Mouse (Mus musculus) forebrain, embryonic 13.5 days (tissue): ENCODE measurements at regions not wholly inside any gene's neighbourhood (a gene's known extent, or its start where the extent isn't known, plus 50 kb on each side); places are given as distances from the start of the nearest gene placed in this dataset.

Source experiments
- ATAC-seq: fragments of 200-750 bp; cut with Nextera tagmentation; 2 replicates; pipeline ENCODE4 v1.8.0; 2017
- H3K27ac ChIP-seq: fragments of 300-500 bp; sonication (generic); 2 replicates; pipeline ENCODE4 v1.5.1; 2015; ENCODE audit warnings: inconsistent platforms, mild to moderate bottlenecking, moderate library complexity
- H3K27me3 ChIP-seq: fragments of 300-500 bp; sonication (generic); 2 replicates; pipeline ENCODE4 v1.6.1; 2015; ENCODE audit warnings: mild to moderate bottlenecking, inconsistent platforms
- H3K36me3 ChIP-seq: fragments of 300-500 bp; sonication (generic); 2 replicates; pipeline ENCODE4 v1.6.1; 2015; ENCODE audit warnings: mild to moderate bottlenecking, inconsistent platforms; ENCODE audit not compliant: poor library complexity, severe bottlenecking
- H3K4me1 ChIP-seq: fragments of 300-500 bp; sonication (generic); 2 replicates; pipeline ENCODE4 v1.6.1; 2015; ENCODE audit warnings: inconsistent platforms
- H3K4me2 ChIP-seq: fragments of 300-500 bp; sonication (generic); 2 replicates; pipeline ENCODE4 v1.6.1; 2015; ENCODE audit warnings: inconsistent platforms, mild to moderate bottlenecking, moderate library complexity
- H3K4me3 ChIP-seq: fragments of 300-500 bp; sonication (generic); 2 replicates; pipeline ENCODE4 v1.5.1; 2015; ENCODE audit warnings: mild to moderate bottlenecking, inconsistent platforms
- H3K9ac ChIP-seq: fragments of 300-500 bp; sonication (generic); 2 replicates; pipeline ENCODE4 v1.6.1; 2015; ENCODE audit warnings: mild to moderate bottlenecking, inconsistent platforms
- H3K9me3 ChIP-seq: fragments of 300-500 bp; sonication (generic); replicated peaks from 2 replicates; pipeline ENCODE4 v1.6.1; 2016; ENCODE audit warnings: inconsistent platforms
- WGBS: fragments of 180-500 bp; shearing (Covaris S2); methylation state at CpG from one replicate; pipeline ENCODE4 v1.1.7; 2015; 5-methylcytosine and 5-hydroxymethylcytosine counted together

DNA sequence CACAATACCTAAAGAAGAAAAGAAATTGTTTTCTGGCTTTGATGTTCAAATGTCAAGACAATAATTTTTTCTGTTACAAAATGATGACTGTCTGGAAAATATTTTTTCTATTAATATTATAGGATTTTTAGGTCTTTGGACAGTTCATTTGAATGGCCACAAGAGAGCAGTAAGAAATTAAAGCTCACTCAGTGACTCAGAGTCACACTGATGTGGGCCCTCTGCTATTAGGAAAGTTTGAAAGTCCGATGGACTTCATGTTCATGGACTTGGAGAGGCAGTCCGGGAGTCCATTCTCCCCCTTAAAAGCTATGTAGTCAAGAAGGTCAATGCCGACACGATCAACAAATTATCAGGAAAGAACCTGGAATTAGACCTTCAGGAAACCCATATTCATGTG lies 657.0 kb downstream of the Mecom start:
- Histone ChIP-seq H3K4me1 (no peaks in the 10 kb centered on the region), H3K9me3 (no peaks in the 10 kb centered on the region), H3K9ac (no peak overlapping the region), H3K27ac (no peak overlapping the region), H3K4me3 (no peak overlapping the region), H3K4me2 (no peak overlapping the region), H3K27me3 (no peaks in the 10 kb centered on the region), H3K36me3 (no peaks in the 10 kb centered on the region)
- ATAC-seq = no peak
- WGBS = 85% methylated on average over 4 of the region's 4 CpGs

DNA sequence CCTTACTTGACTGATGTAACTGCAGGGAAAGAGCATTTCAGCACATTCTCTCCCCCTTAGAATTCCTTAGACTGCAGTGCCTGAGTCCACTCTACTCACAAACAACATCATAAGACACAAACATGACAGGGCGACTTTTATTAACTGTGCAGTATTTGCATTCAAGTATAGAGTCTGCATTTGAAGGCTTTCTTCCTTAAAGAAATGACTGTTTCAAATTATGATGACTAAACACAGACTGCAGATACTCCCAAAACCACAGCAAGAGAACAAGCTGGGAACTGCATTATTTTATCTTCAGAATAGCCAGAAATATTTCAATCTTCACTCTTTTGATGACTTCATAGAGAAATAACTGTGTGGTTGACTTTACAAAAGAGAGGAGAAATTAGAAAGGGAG lies 657.5 kb downstream of the Mecom start:
- whole genome bisulfite sequencing = 83% methylated on average over 1 of the region's 1 CpGs
- no peak for ATAC-seq
- no peaks in the 10 kb centered on the region for H3K4me1 ChIP-seq
- no peaks in the 10 kb centered on the region for H3K27me3 ChIP-seq
- H3K4me2 ChIP-seq = no peak overlapping the region
- no peak overlapping the region for H3K9ac ChIP-seq
- H3K9me3 ChIP-seq = no peaks in the 10 kb centered on the region
- no peak overlapping the region for H3K27ac ChIP-seq
- no peaks in the 10 kb centered on the region for H3K36me3 ChIP-seq
- no peak overlapping the region for H3K4me3 ChIP-seq

DNA sequence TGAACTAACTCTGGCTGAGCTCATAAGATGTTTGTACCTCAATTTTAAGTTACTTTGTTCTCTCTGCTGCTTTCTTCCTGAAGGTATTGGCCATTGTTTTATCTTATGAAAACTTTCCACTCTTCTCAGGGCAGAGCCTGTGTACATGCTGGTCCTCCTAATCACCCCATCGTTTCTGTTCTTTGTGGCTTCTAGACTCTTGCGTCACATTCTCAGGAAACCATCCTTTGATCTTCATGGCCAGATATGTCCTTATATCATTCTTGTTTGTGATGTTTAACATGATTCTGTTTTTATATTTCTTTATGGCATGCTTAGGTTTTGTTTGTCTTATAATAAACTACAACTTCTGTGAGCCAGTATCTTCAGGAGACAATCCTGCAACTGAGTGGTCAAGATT lies 658.2 kb downstream of the Mecom start:
- no peak overlapping the region for H3K27ac ChIP-seq
- H3K4me1 ChIP-seq = no peaks in the 10 kb centered on the region
- no peak overlapping the region for H3K4me3 ChIP-seq
- no peaks in the 10 kb centered on the region for H3K27me3 ChIP-seq
- 83% methylated on average over 2 of the region's 2 CpGs for WGBS
- ATAC-seq = no peak
- no peaks in the 10 kb centered on the region for H3K36me3 ChIP-seq
- H3K9ac ChIP-seq = no peak overlapping the region
- no peak overlapping the region for H3K4me2 ChIP-seq
- H3K9me3 ChIP-seq = no peaks in the 10 kb centered on the region

DNA sequence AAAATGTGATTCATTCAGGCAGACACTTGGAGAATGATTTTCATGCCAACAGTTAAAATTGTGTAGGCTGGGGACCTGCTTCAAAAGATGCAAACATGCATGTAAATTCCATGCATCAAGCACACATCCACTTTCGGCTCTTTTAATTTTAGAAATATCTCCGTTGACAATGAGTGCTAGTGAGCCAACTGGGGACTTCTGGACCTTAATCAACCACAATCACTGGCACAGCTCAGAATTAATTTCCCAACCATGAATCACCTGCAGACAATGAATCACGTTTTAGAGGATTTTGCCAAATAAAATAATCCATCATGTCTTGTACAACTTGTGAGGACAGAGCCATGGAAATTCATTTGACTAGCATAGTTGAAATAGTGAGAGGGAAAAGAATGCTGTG lies 667.8 kb downstream of the Mecom start:
- Histone ChIP-seq H3K4me3 (no peak overlapping the region), H3K27me3 (no peaks in the 10 kb centered on the region), H3K9ac (no peak overlapping the region), H3K9me3 (no peaks in the 10 kb centered on the region), H3K4me2 (no peak overlapping the region), H3K36me3 (no peaks in the 10 kb centered on the region), H3K4me1 (no peaks in the 10 kb centered on the region), H3K27ac (no peak overlapping the region)
- ATAC-seq = no peak
- WGBS = 72% methylated on average over 3 of the region's 3 CpGs

DNA sequence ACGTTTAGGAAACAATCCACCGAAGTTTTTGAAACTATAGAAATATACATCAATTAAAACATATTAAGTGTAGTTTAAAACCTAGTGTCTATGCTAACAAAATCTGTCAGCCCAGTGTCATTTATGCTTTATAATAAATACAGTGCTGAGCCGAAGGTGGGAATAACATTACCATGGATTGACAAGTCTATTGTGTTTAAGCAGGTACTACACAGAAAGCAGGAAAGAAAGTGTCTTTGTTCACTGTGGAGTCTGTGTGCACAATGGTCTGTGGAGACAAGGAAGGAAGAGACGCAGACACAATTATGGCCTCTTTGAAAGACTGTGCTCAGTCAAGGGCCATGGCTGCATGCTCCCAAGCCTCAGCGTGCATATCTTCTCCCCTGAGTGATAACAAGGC lies 672.0 kb downstream of the Mecom start:
- H3K27me3 ChIP-seq = no peaks in the 10 kb centered on the region
- no peaks in the 10 kb centered on the region for H3K9me3 ChIP-seq
- WGBS = 61% methylated on average over 5 of the region's 5 CpGs
- H3K4me2 ChIP-seq = no peak overlapping the region
- ATAC-seq = no peak
- no peaks in the 10 kb centered on the region for H3K36me3 ChIP-seq
- H3K27ac ChIP-seq = no peak overlapping the region
- no peak overlapping the region for H3K9ac ChIP-seq
- no peaks in the 10 kb centered on the region for H3K4me1 ChIP-seq
- no peak overlapping the region for H3K4me3 ChIP-seq

DNA sequence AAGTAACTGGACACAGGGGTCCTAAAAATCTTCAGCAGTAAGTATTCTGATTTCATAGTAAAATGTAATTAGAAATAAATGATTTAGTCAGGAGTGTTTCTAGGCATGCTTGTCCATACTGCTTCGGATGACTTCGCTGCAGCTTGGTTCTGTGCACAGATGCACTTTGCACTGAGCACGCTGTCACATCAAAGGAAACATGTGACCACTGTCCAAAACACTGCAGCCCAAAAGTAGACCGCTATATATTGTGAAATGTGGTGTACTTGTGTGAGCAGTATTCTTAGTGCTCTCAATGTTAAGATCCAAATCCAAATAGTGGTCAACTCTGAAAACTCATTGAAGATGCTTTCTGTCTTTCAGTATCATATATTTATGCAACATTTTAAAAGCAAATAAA lies 685.4 kb downstream of the Mecom start:
- WGBS = 87% methylated on average over 4 of the region's 4 CpGs
- H3K9me3 ChIP-seq = no peaks in the 10 kb centered on the region
- no peak overlapping the region for H3K27ac ChIP-seq
- no peaks in the 10 kb centered on the region for H3K27me3 ChIP-seq
- H3K9ac ChIP-seq = no peak overlapping the region
- ATAC-seq = no peak
- no peaks in the 10 kb centered on the region for H3K36me3 ChIP-seq
- no peak overlapping the region for H3K4me3 ChIP-seq
- no peaks in the 10 kb centered on the region for H3K4me1 ChIP-seq
- no peak overlapping the region for H3K4me2 ChIP-seq

DNA sequence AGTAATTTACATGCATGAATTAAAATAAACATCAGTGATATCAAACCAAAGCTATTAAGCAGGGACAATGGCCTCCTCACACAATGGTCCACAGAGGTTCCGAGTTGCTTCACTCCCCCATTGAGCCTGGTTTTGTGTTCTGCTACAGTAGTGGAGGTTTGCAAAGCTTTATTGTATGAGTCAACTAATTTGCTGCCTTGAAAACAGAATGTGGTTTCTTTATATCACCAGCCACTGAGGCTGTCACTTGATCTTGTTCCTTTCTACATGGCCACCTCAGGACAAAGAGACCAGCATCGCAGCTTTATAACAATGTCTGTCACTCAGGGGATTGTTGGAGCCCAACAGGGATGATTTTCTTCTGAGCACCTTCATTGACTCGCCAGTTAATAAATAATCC lies 695.3 kb downstream of the Mecom start:
- Histone ChIP-seq H3K4me2 (no peak overlapping the region), H3K27me3 (no peaks in the 10 kb centered on the region), H3K9me3 (no peaks in the 10 kb centered on the region), H3K9ac (no peak overlapping the region), H3K4me1 (peaks cover 9% of the 10 kb centered on the region), H3K27ac (no peak overlapping the region), H3K4me3 (no peak overlapping the region), H3K36me3 (no peaks in the 10 kb centered on the region)
- 0 out of 2 replicates have a peak, but pooled peaks have one; percentile 38 for ATAC-seq
- 4% methylated on average over 3 of the region's 3 CpGs for WGBS

DNA sequence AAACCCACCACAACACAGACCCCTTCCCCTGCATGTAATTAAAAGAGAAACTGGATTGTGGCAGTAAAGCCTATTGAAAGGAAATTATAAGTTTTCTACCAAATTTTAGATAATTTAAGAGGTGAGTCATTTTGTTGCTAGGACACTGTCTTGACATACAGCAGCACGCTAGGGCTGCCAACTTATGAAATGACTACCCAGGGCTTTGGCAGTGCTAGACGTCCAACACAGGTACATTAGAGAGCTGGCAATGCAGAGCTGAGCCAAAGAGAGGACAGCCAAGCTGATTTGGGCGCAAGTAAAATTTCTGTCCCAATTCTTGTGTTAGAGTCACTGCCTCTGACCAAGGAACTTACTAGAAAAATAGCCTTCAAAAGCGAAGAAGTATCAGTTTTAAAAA lies 712.4 kb downstream of the Mecom start:
- Histone ChIP-seq H3K9ac (no peak overlapping the region), H3K9me3 (no peaks in the 10 kb centered on the region), H3K27ac (no peak overlapping the region), H3K36me3 (no peaks in the 10 kb centered on the region), H3K4me3 (no peak overlapping the region), H3K27me3 (no peaks in the 10 kb centered on the region), H3K4me1 (no peaks in the 10 kb centered on the region), H3K4me2 (no peak overlapping the region)
- WGBS = 76% methylated on average over 4 of the region's 4 CpGs
- no peak for ATAC-seq

DNA sequence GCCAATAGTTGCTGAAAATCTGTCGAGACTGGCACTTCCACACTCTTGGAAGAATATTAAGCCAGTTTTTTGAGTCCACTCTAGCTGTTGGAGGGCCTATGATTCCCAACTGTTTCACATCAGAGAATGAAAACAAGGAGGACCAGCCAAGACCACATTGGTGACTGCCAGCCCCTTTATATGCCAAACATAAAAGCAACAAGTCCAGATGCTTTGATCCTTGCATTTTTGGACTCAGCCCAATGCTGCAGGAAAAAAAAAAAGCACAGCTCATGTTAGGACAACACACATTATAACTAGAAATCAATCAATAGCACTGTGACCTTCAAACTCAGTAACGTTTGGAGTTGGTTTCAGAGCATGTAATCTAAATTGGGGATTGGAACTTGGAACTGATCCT lies 712.9 kb downstream of the Mecom start:
- Histone ChIP-seq H3K36me3 (no peaks in the 10 kb centered on the region), H3K9ac (no peak overlapping the region), H3K9me3 (no peaks in the 10 kb centered on the region), H3K27me3 (no peaks in the 10 kb centered on the region), H3K27ac (no peak overlapping the region), H3K4me2 (no peak overlapping the region), H3K4me1 (no peaks in the 10 kb centered on the region), H3K4me3 (no peak overlapping the region)
- 59% methylated on average over 2 of the region's 2 CpGs for WGBS
- ATAC-seq = no peak

DNA sequence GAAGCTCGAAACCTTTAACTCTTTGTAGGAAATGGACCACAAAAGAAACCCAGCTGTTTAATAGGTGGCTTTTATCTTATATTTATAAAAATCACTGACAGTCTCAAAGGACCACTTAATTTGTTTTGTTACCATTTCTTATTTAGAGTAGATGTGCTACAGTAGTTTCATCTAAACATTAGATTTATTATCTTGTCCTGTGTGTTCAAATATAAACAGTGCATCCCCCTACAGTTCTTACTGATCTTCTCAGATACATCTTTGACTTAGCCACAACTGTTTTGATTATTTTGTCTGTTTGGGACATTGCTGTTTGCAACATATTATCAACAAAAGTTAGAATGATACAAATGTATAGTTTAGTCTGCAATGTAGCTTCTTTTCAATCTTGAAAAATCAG lies 716.5 kb downstream of the Mecom start:
- no peaks in the 10 kb centered on the region for H3K27me3 ChIP-seq
- no peak overlapping the region for H3K9ac ChIP-seq
- 84% methylated on average over 1 of the region's 1 CpGs for WGBS

DNA sequence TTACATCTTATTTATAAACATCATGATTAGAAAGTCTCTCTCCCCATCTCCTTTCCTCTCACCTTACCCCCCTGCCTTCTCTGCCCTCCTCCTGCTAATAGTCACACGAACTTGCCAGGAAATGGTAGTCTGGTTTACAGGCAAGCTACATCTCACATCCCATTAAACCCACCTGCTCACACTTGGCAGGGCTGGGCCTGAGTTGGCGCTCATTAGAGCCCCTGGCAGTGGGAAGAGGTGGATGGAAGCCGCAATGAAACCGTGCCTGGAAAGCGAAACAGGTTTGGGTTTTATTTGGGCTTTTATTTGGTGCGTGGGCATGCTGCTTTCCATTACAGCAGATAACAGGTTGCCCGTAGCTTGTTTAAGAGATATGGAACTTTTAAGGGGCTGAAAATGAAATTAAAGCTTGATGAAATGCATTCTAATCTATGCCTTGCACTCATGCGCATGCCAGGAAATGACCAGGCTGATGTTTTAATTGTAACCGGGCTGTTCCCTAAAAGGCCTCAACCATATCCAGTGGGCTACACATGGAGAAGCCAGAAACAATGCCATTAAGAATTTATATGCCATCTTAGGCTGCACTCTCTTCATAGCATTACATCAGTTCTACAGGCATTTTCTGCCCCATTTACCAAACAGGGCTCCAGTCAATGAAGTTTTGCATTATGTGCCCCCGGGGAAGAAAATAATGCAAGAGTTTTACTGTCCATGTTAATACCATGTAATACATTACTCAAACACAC lies 725.0 kb downstream of the Mecom start:
- peak; percentile 66; the same call in 1 of the 2 replicates for ATAC-seq
- H3K4me1 ChIP-seq = no peaks in the 10 kb centered on the region
- 82% methylated on average over 10 of the region's 10 CpGs for WGBS
- H3K4me2 ChIP-seq = no peak overlapping the region
- H3K9ac ChIP-seq = no peak overlapping the region
- H3K4me3 ChIP-seq = no peak overlapping the region
- no peaks in the 10 kb centered on the region for H3K36me3 ChIP-seq
- no peaks in the 10 kb centered on the region for H3K9me3 ChIP-seq
- no peak overlapping the region for H3K27ac ChIP-seq
- H3K27me3 ChIP-seq = no peaks in the 10 kb centered on the region

More for the DNA sequence above, 716.5 kb downstream of the Mecom start:
- ATAC-seq = no peak
- H3K4me3 ChIP-seq = no peak overlapping the region
- no peaks in the 10 kb centered on the region for H3K4me1 ChIP-seq
- H3K9me3 ChIP-seq = no peaks in the 10 kb centered on the region
- no peak overlapping the region for H3K27ac ChIP-seq
- no peak overlapping the region for H3K4me2 ChIP-seq
- no peaks in the 10 kb centered on the region for H3K36me3 ChIP-seq

DNA sequence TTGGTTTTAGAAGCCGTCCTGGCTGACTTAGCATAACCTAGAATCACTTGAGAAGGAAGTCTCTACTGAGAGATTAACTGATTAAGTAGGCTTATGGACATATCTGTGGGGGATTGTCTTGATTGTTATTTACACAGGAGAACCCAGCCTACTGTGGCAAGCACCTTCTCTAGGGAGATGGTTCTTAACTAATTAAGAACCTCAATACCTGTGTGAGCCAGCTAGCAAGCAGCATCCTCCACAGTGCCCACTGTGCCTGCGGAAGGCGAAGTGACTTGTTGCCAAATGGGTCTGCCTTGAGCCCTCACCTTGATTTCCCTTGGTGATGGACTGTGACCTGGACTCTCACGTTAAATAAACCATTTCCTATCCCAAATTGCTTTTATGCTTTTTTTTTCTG lies 730.8 kb downstream of the Mecom start:
- WGBS = 90% methylated on average over 4 of the region's 4 CpGs
- Histone ChIP-seq H3K27ac (no peak overlapping the region), H3K4me1 (0 out of 2 replicates have a peak, but pooled peaks cover 4% of the 10 kb centered on the region)

DNA sequence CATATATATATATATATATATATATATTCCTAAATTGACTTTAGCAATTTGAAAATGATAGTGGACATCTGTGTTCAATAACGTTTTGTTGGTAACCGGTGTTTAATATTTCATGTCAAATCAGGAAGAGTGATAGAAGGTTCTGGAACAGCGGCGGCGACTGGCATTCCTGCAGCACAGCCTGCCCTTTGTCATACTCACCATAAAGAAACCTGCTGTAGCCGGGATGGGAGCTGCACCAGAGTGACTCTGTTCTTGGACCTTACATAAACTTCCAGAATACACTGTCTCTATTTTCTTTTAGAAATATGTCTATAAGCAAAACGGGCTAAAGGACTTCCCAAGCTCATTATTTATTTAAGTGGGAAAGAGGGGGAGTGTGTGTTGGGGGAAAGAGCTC lies 731.5 kb downstream of the Egfem1 start:
- no peaks in the 10 kb centered on the region for H3K36me3 ChIP-seq
- no peak overlapping the region for H3K4me2 ChIP-seq
- H3K4me1 ChIP-seq = 0 out of 2 replicates have a peak, but pooled peaks cover 4% of the 10 kb centered on the region
- ATAC-seq = peak; percentile 77
- H3K27ac ChIP-seq = no peak overlapping the region
- no peak overlapping the region for H3K9ac ChIP-seq
- no peak overlapping the region for H3K4me3 ChIP-seq
- H3K9me3 ChIP-seq = no peaks in the 10 kb centered on the region
- peaks cover 5% of the 10 kb centered on the region; the same call in 1 of the 2 replicates for H3K27me3 ChIP-seq
- 54% methylated on average over 7 of the region's 7 CpGs for WGBS

More for the DNA sequence above, 730.8 kb downstream of the Mecom start:
- no peak overlapping the region for H3K4me2 ChIP-seq
- no peak for ATAC-seq
- peaks cover 5% of the 10 kb centered on the region; the same call in 1 of the 2 replicates for H3K27me3 ChIP-seq
- no peaks in the 10 kb centered on the region for H3K9me3 ChIP-seq
- no peaks in the 10 kb centered on the region for H3K36me3 ChIP-seq
- no peak overlapping the region for H3K9ac ChIP-seq
- H3K4me3 ChIP-seq = no peak overlapping the region
